Mouse (Mus musculus) heart, adult 9 months (tissue): ENCODE measurements at regions not wholly inside any gene's neighbourhood (a gene's known extent, or its start where the extent isn't known, plus 50 kb on each side); places are given as distances from the start of the nearest gene placed in this dataset.

Source experiments
- DNase-seq, 2 experiments: peaks; one replicate each; pipeline ENCODE4 v3.0.0; 2022; ENCODE audit warnings: low spot score in 2 of 2

- DNase-seq: no peak
These were observed 237.0 kb downstream of the Pcdh18 start for GRCm38 (mm10) chr3:49520088-49520487.

DNA sequence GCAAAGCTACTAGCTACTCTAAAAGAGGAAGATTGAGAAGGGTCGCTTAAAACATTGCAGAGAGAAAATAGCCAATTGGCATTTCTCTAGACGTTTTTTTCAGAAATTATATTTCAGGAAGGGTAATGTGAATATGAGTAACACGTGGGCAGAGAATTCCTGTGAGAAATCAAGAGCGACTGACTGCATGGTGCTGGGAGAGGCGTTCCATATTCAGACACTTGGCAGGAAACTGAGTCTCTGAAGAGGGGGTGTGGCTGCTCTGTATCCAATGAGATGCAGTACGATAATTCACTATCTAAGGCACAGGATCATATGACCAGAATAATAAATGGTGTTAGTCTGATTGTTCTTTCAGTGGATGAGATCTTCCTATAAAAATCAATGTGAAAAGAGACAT lies 252.5 kb downstream of the Pcdh18 start:
- DNase-seq: no peak

DNA sequence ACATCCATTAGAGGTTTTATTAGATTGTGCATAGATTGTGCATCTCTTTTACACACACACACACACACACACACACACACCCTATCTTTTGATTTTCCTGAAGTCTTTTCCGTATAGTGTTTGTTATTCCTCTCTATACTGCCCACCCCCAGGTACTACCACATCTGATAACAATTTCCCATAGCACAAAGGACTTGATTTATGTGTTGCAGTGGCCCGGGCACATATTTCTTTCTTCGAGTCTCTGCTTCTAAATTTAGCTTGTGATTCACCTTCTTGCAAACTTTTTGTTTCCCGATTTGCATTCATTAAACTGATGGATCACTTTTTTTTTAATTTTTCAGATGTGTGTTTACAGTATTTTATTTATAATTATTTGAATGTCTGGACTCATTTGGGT lies 254.8 kb downstream of the Pcdh18 start:
- DNase-seq: no peak

DNA sequence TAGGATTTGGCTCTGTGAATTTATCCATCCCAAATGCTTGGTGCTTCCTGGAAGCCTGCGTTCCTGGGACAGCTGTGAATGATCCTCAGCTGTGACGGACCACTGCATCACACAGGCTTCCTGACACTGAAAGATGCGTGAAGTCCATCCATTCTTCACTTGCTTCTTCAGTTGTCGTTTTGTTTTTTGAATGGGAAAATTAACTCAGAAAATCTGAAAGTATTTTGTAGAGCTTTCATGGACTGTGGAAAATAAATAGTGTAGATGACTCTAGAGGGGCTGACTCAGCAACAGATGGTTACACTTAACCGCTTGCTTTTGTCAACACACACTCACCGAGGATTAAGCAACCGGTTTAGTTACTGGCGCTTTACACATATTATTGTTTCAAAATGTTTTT lies 272.0 kb downstream of the Pcdh18 start:
- DNase-seq: peak; percentile 36 to 52
